Mouse (Mus musculus): ENCODE data around the gene D1Ertd622e.
"Not testable (repeated sequence)": the region's sequence is repeated elsewhere in the genome, so short reads cannot be mapped to it uniquely, and the experiment has no call there.

- not testable (repeated sequence) for TF ChIP-seq CTCF (IDR thresholded peaks at IDR 0.05; ENCODE audit: low read depth); EP300 (optimal IDR thresholded peaks at IDR 0.05)
Observed at GRCm38 (mm10) chr1:97580680-97581079, 81.2 kb downstream of the D1Ertd622e start.
